Mouse (Mus musculus) heart, embryonic 11.5 days (tissue): ENCODE results near the gene Sel1l3. TPM values are rescaled to one million over a fixed set of nuclear protein-coding genes. Genes with fewer than 3 reads are reported as not detected.

Source experiments
- ATAC-seq: fragments of 200-750 bp; cut with Nextera tagmentation; replicated peaks from 2 replicates; pipeline ENCODE4 v1.8.0; 2017; ENCODE audit warnings: moderate library complexity; ENCODE audit not compliant: insufficient number of reproducible peaks, low FRiP score, low TSS enrichment
- H3K27ac ChIP-seq: fragments of 300-500 bp; sonication (generic); 2 replicates; pipeline ENCODE4 v1.5.1; 2014; ENCODE audit warnings: mild to moderate bottlenecking, low read depth, low read length
- H3K27me3 ChIP-seq: fragments of 300-500 bp; sonication (generic); 2 replicates; pipeline ENCODE4 v1.6.1; 2014; ENCODE audit warnings: mild to moderate bottlenecking, low read length, mixed read lengths; ENCODE audit not compliant: control insufficient read depth, insufficient read depth
- H3K36me3 ChIP-seq: fragments of 300-500 bp; sonication (generic); 2 replicates; pipeline ENCODE4 v1.6.1; 2014; ENCODE audit warnings: mild to moderate bottlenecking, low read length, moderate library complexity, mixed read lengths; ENCODE audit not compliant: control insufficient read depth, insufficient read depth
- H3K4me1 ChIP-seq: fragments of 300-500 bp; sonication (generic); 2 replicates; pipeline ENCODE4 v1.6.1; 2014; ENCODE audit warnings: low read length; ENCODE audit not compliant: control insufficient read depth, insufficient read depth
- H3K4me2 ChIP-seq: fragments of 300-500 bp; sonication (generic); 2 replicates; pipeline ENCODE4 v1.6.1; 2014; ENCODE audit warnings: mild to moderate bottlenecking, moderate library complexity
- H3K4me3 ChIP-seq: fragments of 300-500 bp; sonication (generic); 2 replicates; pipeline ENCODE4 v1.5.1; 2014; ENCODE audit warnings: low read depth, low read length
- H3K9ac ChIP-seq: fragments of 300-500 bp; sonication (generic); 2 replicates; pipeline ENCODE4 v1.6.1; 2014; ENCODE audit warnings: mild to moderate bottlenecking, low read depth, low read length, moderate library complexity
- H3K9me3 ChIP-seq: fragments of 300-500 bp; sonication (generic); replicated peaks from 2 replicates; pipeline ENCODE4 v1.6.1; 2016; ENCODE audit warnings: low read length; ENCODE audit not compliant: control insufficient read depth
- WGBS: fragments of 180-500 bp; shearing (Covaris S2); extraction: QIAGEN DNeasy Blood & Tissue Kit; methylation state at CpG from one replicate; pipeline ENCODE4 v1.1.7; 2014; ENCODE audit not compliant: insufficient replicate concordance; 5-methylcytosine and 5-hydroxymethylcytosine counted together
- polyA plus RNA-seq: library from polyadenylated mRNA; unstranded; fragments of >200 nt; fragmentation: Nextera tagmentation; extraction: Ambion mirVana; gene quantifications from 2 replicates; pipeline ENCODE4 v1.2.1, GENCODE M21; 2014

Gene Sel1l3
- polyA plus RNA-seq, 1 experiment from 2014 or later, result 1.5 TPM

- Histone ChIP-seq H3K9me3 (no peaks in the 10 kb centered on the region), H3K4me1 (no peaks in the 10 kb centered on the region), H3K36me3 (no peaks in the 10 kb centered on the region), H3K4me3 (no peak overlapping the region), H3K4me2 (no peak overlapping the region), H3K9ac (no peak overlapping the region), H3K27me3 (no peaks in the 10 kb centered on the region), H3K27ac (no peak overlapping the region)
- no peak for ATAC-seq
- WGBS, result 76% methylated on average over 12 of the region's 12 CpGs
These were observed 111.8 kb downstream of the Sel1l3 start for GRCm38 (mm10) chr5:53101848-53102473.

- H3K27ac ChIP-seq, result no peak overlapping the region
- ATAC-seq, result no peak
- no peaks in the 10 kb centered on the region for H3K27me3 ChIP-seq
- H3K4me1 ChIP-seq, result no peaks in the 10 kb centered on the region
- H3K36me3 ChIP-seq, result no peaks in the 10 kb centered on the region
- no peaks in the 10 kb centered on the region for H3K9me3 ChIP-seq
- 57% methylated on average over 3 of the region's 3 CpGs for WGBS
- H3K4me3 ChIP-seq, result no peak overlapping the region
- H3K9ac ChIP-seq, result no peak overlapping the region
- no peak overlapping the region for H3K4me2 ChIP-seq
These were observed 122.4 kb downstream of the Sel1l3 start for GRCm38 (mm10) chr5:53091331-53091730.

- Histone ChIP-seq H3K27ac (no peak overlapping the region), H3K27me3 (no peaks in the 10 kb centered on the region), H3K9ac (no peak overlapping the region), H3K4me3 (no peak overlapping the region), H3K4me1 (no peaks in the 10 kb centered on the region), H3K4me2 (no peak overlapping the region), H3K36me3 (no peaks in the 10 kb centered on the region), H3K9me3 (no peaks in the 10 kb centered on the region)
- ATAC-seq, result no peak
- 74% methylated on average over 7 of the region's 7 CpGs for WGBS
These were observed 126.3 kb downstream of the Sel1l3 start for GRCm38 (mm10) chr5:53087452-53087851.

GRCm38 (mm10) chr5:53078453-53078852, 135.3 kb downstream of the Sel1l3 start:
- 37% methylated on average over 4 of the region's 4 CpGs for WGBS
- 0 out of 2 replicates have a peak, but pooled peaks cover 3% of the 10 kb centered on the region for H3K4me1 ChIP-seq
- no peak overlapping the region for H3K27ac ChIP-seq
- no peaks in the 10 kb centered on the region for H3K27me3 ChIP-seq
- ATAC-seq, result no peak
- H3K4me2 ChIP-seq, result no peak overlapping the region
- H3K9ac ChIP-seq, result no peak overlapping the region
- H3K36me3 ChIP-seq, result no peaks in the 10 kb centered on the region
- no peaks in the 10 kb centered on the region for H3K9me3 ChIP-seq
- no peak overlapping the region for H3K4me3 ChIP-seq

GRCm38 (mm10) chr5:53074553-53074952, 139.2 kb downstream of the Sel1l3 start:
- no peaks in the 10 kb centered on the region for H3K36me3 ChIP-seq
- no peak overlapping the region for H3K9ac ChIP-seq
- no peak overlapping the region for H3K4me3 ChIP-seq
- 57% methylated on average over 6 of the region's 6 CpGs for WGBS
- no peak overlapping the region for H3K4me2 ChIP-seq
- H3K27me3 ChIP-seq, result no peaks in the 10 kb centered on the region
- H3K27ac ChIP-seq, result no peak overlapping the region
- H3K9me3 ChIP-seq, result no peaks in the 10 kb centered on the region
- no peak for ATAC-seq
- H3K4me1 ChIP-seq, result 0 out of 2 replicates have a peak, but pooled peaks cover 3% of the 10 kb centered on the region

GRCm38 (mm10) chr5:53061532-53062130, 152.1 kb downstream of the Sel1l3 start:
- no peaks in the 10 kb centered on the region for H3K36me3 ChIP-seq
- no peak for ATAC-seq
- 91% methylated on average over 9 of the region's 9 CpGs for WGBS

More at GRCm38 (mm10) chr5:53061532-53062130, 152.1 kb downstream of the Sel1l3 start:
- Histone ChIP-seq H3K4me3 (no peak overlapping the region), H3K27me3 (no peaks in the 10 kb centered on the region), H3K27ac (no peak overlapping the region), H3K4me1 (peaks cover 8% of the 10 kb centered on the region), H3K9me3 (no peaks in the 10 kb centered on the region), H3K4me2 (no peak overlapping the region), H3K9ac (no peak overlapping the region)

Other genes starting within 250 kb of the Sel1l3 start
- gene Slc34a2, start 175.8 kb downstream of the Sel1l3 start, polyA plus RNA-seq, result not detected in 2 replicates
- 146 and 150 TPM in 2 replicates for gene Smim20, start 53.2 kb upstream of the Sel1l3 start, polyA plus RNA-seq